Mouse (Mus musculus) lung, embryonic 16.5 days (tissue): Measurements from ENCODE around the gene Inpp4b. TPM values are rescaled to one million over a fixed set of nuclear protein-coding genes. Genes with fewer than 3 reads are reported as not detected.
"Not testable (repeated sequence)": the region's sequence is repeated elsewhere in the genome, so short reads cannot be mapped to it uniquely, and the experiment has no call there.

Experiments
- ATAC-seq: fragments of 200-750 bp; cut with Nextera tagmentation; 2 replicates; pipeline ENCODE4 v1.8.0; 2017; ENCODE audit warnings: low read depth, mild to moderate bottlenecking, moderate library complexity
- H3K27ac ChIP-seq: fragments of 300-500 bp; sonication (generic); 2 replicates; pipeline ENCODE4 v1.5.1; 2014; ENCODE audit warnings: mild to moderate bottlenecking, control low read depth, low read length
- H3K27me3 ChIP-seq: fragments of 300-500 bp; sonication (generic); 2 replicates; pipeline ENCODE4 v1.6.1; 2014; ENCODE audit warnings: low read depth, low read length, mixed read lengths; ENCODE audit not compliant: control insufficient read depth, insufficient read depth
- H3K36me3 ChIP-seq: fragments of 300-500 bp; sonication (generic); 2 replicates; pipeline ENCODE4 v1.6.1; 2014; ENCODE audit warnings: low read length; ENCODE audit not compliant: control insufficient read depth, insufficient read depth
- H3K4me1 ChIP-seq: fragments of 300-500 bp; sonication (generic); replicated peaks from 2 replicates; pipeline ENCODE4 v1.6.1; 2014; ENCODE audit warnings: low read length, mixed read lengths; ENCODE audit not compliant: control insufficient read depth, insufficient read depth
- H3K4me2 ChIP-seq: fragments of 300-500 bp; sonication (generic); 2 replicates; pipeline ENCODE4 v1.6.1; 2014; ENCODE audit warnings: low read depth, low read length, control low read depth
- H3K4me3 ChIP-seq: fragments of 300-500 bp; sonication (generic); 2 replicates; pipeline ENCODE4 v1.5.1; 2014; ENCODE audit warnings: mild to moderate bottlenecking, low read length, control low read depth
- H3K9ac ChIP-seq: fragments of 300-500 bp; sonication (generic); 2 replicates; pipeline ENCODE4 v1.6.1; 2014; ENCODE audit warnings: low read length, control low read depth
- H3K9me3 ChIP-seq: fragments of 300-500 bp; sonication (generic); 2 replicates; pipeline ENCODE4 v1.6.1; 2016; ENCODE audit warnings: low read length; ENCODE audit not compliant: control insufficient read depth
- WGBS: fragments of 180-500 bp; shearing (Covaris S2); extraction: QIAGEN DNeasy Blood & Tissue Kit; methylation state at CpG from one replicate; pipeline ENCODE4 v1.1.7; 2014; 5-methylcytosine and 5-hydroxymethylcytosine counted together
- polyA plus RNA-seq: library from polyadenylated mRNA; unstranded; fragments of >200 nt; fragmentation: Nextera tagmentation; extraction: Ambion mirVana; gene quantifications from 2 replicates; pipeline ENCODE4 v1.2.1, GENCODE M21; 2015

Gene Inpp4b
- polyA plus RNA-seq, 1 experiment from 2014 or later, result 16.5 TPM

GRCm38 (mm10) chr8:82017792-82018191 is 675.4 kb downstream of the Inpp4b start:
- H3K4me3 ChIP-seq, result no peak overlapping the region
- H3K9me3 ChIP-seq, result no peaks in the 10 kb centered on the region
- H3K9ac ChIP-seq, result no peak overlapping the region
- H3K27me3 ChIP-seq, result no peaks in the 10 kb centered on the region
- WGBS, result 70% methylated on average over 5 of the region's 5 CpGs
- no peak for ATAC-seq
- H3K4me2 ChIP-seq, result no peak overlapping the region
- no peaks in the 10 kb centered on the region for H3K36me3 ChIP-seq
- no peaks in the 10 kb centered on the region for H3K4me1 ChIP-seq
- H3K27ac ChIP-seq, result no peak overlapping the region

GRCm38 (mm10) chr8:82027401-82027800 is 685.0 kb downstream of the Inpp4b start:
- ATAC-seq, result peak; percentile 41; the same call in 1 of the 2 replicates
- H3K4me1 ChIP-seq, result no peaks in the 10 kb centered on the region
- H3K9me3 ChIP-seq, result no peaks in the 10 kb centered on the region
- H3K4me3 ChIP-seq, result no peak overlapping the region
- no peaks in the 10 kb centered on the region for H3K36me3 ChIP-seq
- 35% methylated on average over 3 of the region's 3 CpGs for WGBS
- no peak overlapping the region for H3K27ac ChIP-seq
- no peak overlapping the region for H3K9ac ChIP-seq
- H3K27me3 ChIP-seq, result no peaks in the 10 kb centered on the region
- H3K4me2 ChIP-seq, result no peak overlapping the region

- Histone ChIP-seq H3K27ac (no peak overlapping the region), H3K9ac (no peak overlapping the region), H3K4me3 (no peak overlapping the region), H3K36me3 (no peaks in the 10 kb centered on the region), H3K9me3 (no peaks in the 10 kb centered on the region), H3K4me1 (no peaks in the 10 kb centered on the region), H3K4me2 (no peak overlapping the region), H3K27me3 (no peaks in the 10 kb centered on the region)
- WGBS, result 15% methylated on average over 1 of the region's 1 CpGs
- ATAC-seq, result no peak
These were observed 686.5 kb downstream of the Inpp4b start for GRCm38 (mm10) chr8:82028896-82029295.

GRCm38 (mm10) chr8:82032035-82032434 is 689.7 kb downstream of the Inpp4b start:
- not testable (repeated sequence) for H3K9ac ChIP-seq, H3K9me3 ChIP-seq, H3K36me3 ChIP-seq, H3K27me3 ChIP-seq, H3K4me3 ChIP-seq, H3K27ac ChIP-seq, ATAC-seq, H3K4me1 ChIP-seq, H3K4me2 ChIP-seq

- no peak overlapping the region for H3K27ac ChIP-seq
- H3K4me3 ChIP-seq, result no peak overlapping the region
- ATAC-seq, result no peak
- no peak overlapping the region for H3K9ac ChIP-seq
- no peaks in the 10 kb centered on the region for H3K9me3 ChIP-seq
- no peaks in the 10 kb centered on the region for H3K36me3 ChIP-seq
- no peaks in the 10 kb centered on the region for H3K27me3 ChIP-seq
- 60% methylated on average over 3 of the region's 3 CpGs for WGBS
- no peaks in the 10 kb centered on the region for H3K4me1 ChIP-seq
- H3K4me2 ChIP-seq, result no peak overlapping the region
These were observed 711.7 kb downstream of the Inpp4b start for GRCm38 (mm10) chr8:82054030-82054429.

- Histone ChIP-seq H3K27ac (no peak overlapping the region), H3K36me3 (no peaks in the 10 kb centered on the region), H3K4me3 (no peak overlapping the region), H3K9ac (no peak overlapping the region), H3K9me3 (no peaks in the 10 kb centered on the region), H3K27me3 (no peaks in the 10 kb centered on the region), H3K4me1 (no peaks in the 10 kb centered on the region), H3K4me2 (no peak overlapping the region)
- no peak for ATAC-seq
- 79% methylated on average over 3 of the region's 3 CpGs for WGBS
These were observed 725.3 kb downstream of the Inpp4b start for GRCm38 (mm10) chr8:82067619-82068018.

GRCm38 (mm10) chr8:82079267-82079666 is 736.9 kb downstream of the Inpp4b start:
- no peaks in the 10 kb centered on the region for H3K27me3 ChIP-seq
- no peaks in the 10 kb centered on the region for H3K9me3 ChIP-seq
- no peaks in the 10 kb centered on the region for H3K4me1 ChIP-seq
- H3K36me3 ChIP-seq, result no peaks in the 10 kb centered on the region
- no peak overlapping the region for H3K4me2 ChIP-seq
- ATAC-seq, result no peak
- no peak overlapping the region for H3K27ac ChIP-seq
- no peak overlapping the region for H3K9ac ChIP-seq
- no peak overlapping the region for H3K4me3 ChIP-seq

GRCm38 (mm10) chr8:82086631-82087030 is 744.3 kb downstream of the Inpp4b start:
- not testable (repeated sequence) for H3K4me1 ChIP-seq, H3K27me3 ChIP-seq, H3K4me3 ChIP-seq, H3K9me3 ChIP-seq, H3K27ac ChIP-seq, H3K36me3 ChIP-seq, H3K4me2 ChIP-seq, ATAC-seq, H3K9ac ChIP-seq
- WGBS, result 89% methylated on average over 7 of the region's 7 CpGs

- H3K4me2 ChIP-seq, result no peak overlapping the region
- H3K27ac ChIP-seq, result no peak overlapping the region
- H3K36me3 ChIP-seq, result no peaks in the 10 kb centered on the region
- no peaks in the 10 kb centered on the region for H3K9me3 ChIP-seq
- no peak overlapping the region for H3K9ac ChIP-seq
- no peaks in the 10 kb centered on the region for H3K4me1 ChIP-seq
- H3K27me3 ChIP-seq, result no peaks in the 10 kb centered on the region
- no peak overlapping the region for H3K4me3 ChIP-seq
- no peak for ATAC-seq
- 82% methylated on average over 1 of the region's 1 CpGs for WGBS
These were observed 748.5 kb downstream of the Inpp4b start for GRCm38 (mm10) chr8:82090901-82091300.

- Histone ChIP-seq H3K9ac (no peak overlapping the region), H3K4me2 (no peak overlapping the region), H3K27ac (no peak overlapping the region), H3K27me3 (no peaks in the 10 kb centered on the region), H3K9me3 (no peaks in the 10 kb centered on the region), H3K4me3 (no peak overlapping the region), H3K36me3 (no peaks in the 10 kb centered on the region), H3K4me1 (no peaks in the 10 kb centered on the region)
- no peak for ATAC-seq
These were observed 750.9 kb downstream of the Inpp4b start for GRCm38 (mm10) chr8:82093274-82093673.
